Mouse (Mus musculus): ENCODE data around the gene Ap5s1. TPM values are rescaled to one million over a fixed set of nuclear protein-coding genes. Genes with fewer than 3 reads are reported as not detected.

The Ap5s1 gene
- total RNA-seq (2015) (13.6 and 14.0 TPM in 2 replicates), total RNA-seq (2017) (8.4 and 13.5 TPM in 2 replicates)

- no peak for ATAC-seq (ENCODE audit: poor library complexity, severe bottlenecking)
Measured at GRCm38 (mm10) chr2:131206778-131207177, at the start of gene Ap5s1. Ap5s1 (plus strand) TSS chr2:131207078.

- peak; percentile 19 for ATAC-seq (ENCODE audit: poor library complexity, severe bottlenecking)
Measured at GRCm38 (mm10) chr2:131159491-131159910, 47.4 kb upstream of the Ap5s1 start.

DNA sequence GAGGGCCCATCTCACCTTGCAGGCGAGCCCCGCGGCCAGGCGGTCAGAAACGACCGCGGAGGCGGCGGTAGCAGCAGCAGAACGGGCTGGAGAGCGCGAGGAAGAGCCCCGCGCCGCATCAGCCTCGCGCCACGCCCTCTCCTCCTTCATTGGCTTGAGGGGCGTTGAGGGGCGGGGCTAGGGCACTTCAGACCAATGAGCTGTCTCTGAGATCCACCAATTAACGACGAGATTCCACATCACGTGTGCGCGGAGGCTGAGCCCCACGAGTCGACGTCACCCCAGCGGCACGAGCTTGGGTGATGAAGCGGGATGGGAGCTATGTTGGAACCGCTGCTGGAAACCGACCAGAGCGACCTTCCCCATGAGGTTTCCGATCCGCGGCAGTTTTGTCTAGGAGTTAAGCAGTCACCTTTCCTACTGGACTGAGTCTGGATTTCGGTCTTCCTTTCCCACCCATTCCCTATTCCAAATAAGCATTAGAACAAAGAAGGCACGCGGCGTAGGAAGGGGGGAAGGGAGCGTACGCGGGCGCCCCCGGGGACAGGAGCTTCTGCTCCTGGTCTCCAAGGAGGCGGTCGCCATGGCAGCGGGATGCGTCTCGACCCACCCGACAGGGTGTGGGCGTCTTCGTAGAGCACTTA lies 46.8 kb upstream of the Ap5s1 start, which contains the start of gene 1700037H04Rik:
Gene 1700037H04Rik (minus strand): TSS at position 144 of the 644 bp plus-strand sequence.
- peak; percentile 93 for ATAC-seq (ENCODE audit: poor library complexity, severe bottlenecking)

- ATAC-seq (ENCODE audit: poor library complexity, severe bottlenecking): peak; percentile 2; the same call in 1 of the 2 replicates
Measured at GRCm38 (mm10) chr2:131160671-131161111, 46.2 kb upstream of the Ap5s1 start.

GRCm38 (mm10) chr2:131163924-131164323 lies 43.0 kb upstream of the Ap5s1 start:
- no peak for ATAC-seq (ENCODE audit: poor library complexity, severe bottlenecking)

- no peak for ATAC-seq (ENCODE audit: poor library complexity, severe bottlenecking)
Measured at GRCm38 (mm10) chr2:131166172-131166571, 40.7 kb upstream of the Ap5s1 start.

DNA sequence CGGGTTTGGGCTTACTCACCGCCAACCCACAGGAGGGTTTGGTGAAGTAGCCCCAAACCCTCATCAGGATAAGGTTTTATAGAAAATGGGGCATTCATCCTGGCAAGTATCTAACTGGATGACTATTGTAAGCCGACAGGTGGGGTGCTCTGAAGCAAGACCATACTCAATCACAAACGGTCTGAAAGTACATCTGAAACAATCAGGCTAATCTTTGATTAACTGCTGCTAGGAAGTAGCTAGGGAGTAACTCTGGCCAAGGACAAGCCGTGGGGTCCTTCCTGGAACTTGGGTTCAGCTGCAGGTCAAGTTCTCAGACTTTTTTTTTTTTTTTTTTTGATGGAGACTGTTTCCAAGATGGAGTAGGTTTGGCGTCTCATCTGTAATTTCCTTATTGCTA lies 38.9 kb upstream of the Ap5s1 start:
- no peak for ATAC-seq (ENCODE audit: poor library complexity, severe bottlenecking)

- ATAC-seq (ENCODE audit: poor library complexity, severe bottlenecking): no peak
Measured at GRCm38 (mm10) chr2:131168914-131169313, 38.0 kb upstream of the Ap5s1 start.

GRCm38 (mm10) chr2:131170936-131171335 lies 35.9 kb upstream of the Ap5s1 start:
- ATAC-seq (ENCODE audit: poor library complexity, severe bottlenecking): no peak

DNA sequence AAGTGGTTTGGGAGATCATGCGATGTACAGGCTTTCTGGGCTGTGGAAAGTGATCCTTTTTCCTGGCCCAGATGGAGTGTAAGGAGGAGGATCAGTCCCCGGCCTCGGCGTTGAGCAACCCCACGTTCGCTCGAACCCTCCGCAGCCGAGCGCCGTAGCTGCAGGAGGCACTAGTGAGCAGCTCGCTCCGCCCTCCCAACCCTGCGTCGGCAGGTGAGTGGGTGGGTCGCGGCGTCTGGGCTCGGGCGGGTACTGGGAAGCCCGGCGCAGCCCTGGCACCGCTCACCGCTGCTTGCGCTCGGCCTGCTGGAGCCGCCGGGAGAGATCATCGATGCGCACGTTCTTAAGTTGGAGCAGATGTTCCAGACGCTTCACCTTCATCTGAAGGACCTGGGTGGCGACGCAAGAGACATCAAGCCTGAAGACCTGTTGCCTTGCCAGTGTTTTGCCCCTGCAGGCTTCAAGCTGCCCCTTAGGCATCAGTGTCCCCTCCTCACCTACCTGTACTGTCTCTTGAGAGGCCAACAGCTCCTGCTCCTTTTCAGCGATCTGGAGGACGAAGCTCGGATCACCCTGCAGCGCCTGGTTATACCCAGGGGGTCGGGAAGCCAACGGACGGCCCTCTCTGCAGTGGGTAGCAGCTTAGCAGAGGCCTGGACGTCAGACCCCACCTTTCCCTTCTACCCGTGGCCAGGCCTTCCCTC lies 35.3 kb upstream of the Ap5s1 start:
- ATAC-seq (ENCODE audit: poor library complexity, severe bottlenecking): no peak

- no peak for ATAC-seq (ENCODE audit: poor library complexity, severe bottlenecking)
Measured at GRCm38 (mm10) chr2:131172322-131172721, 34.6 kb upstream of the Ap5s1 start.

DNA sequence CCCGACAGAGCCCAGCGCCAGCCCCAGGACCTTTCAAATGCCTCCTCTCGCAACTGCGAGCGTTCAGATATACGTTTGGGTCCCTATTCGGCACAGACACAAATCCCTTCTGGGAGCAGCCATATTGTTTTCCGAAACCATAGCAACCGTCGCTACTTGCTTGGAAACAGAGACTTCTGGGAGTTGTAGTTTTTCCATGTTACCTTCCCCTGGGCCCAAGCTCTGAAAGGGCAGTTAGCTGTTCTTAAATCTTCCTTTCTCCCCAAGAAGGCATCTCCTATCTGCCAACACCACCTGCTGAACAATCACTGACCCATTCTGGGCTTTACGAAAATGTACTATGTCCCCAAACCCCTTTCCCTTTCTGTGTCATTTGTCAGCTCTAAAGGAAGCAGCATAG lies 32.2 kb upstream of the Ap5s1 start:
- ATAC-seq (ENCODE audit: poor library complexity, severe bottlenecking): peak; percentile 74

GRCm38 (mm10) chr2:131175286-131175944 lies 31.5 kb upstream of the Ap5s1 start:
- ATAC-seq (ENCODE audit: poor library complexity, severe bottlenecking): no peak

DNA sequence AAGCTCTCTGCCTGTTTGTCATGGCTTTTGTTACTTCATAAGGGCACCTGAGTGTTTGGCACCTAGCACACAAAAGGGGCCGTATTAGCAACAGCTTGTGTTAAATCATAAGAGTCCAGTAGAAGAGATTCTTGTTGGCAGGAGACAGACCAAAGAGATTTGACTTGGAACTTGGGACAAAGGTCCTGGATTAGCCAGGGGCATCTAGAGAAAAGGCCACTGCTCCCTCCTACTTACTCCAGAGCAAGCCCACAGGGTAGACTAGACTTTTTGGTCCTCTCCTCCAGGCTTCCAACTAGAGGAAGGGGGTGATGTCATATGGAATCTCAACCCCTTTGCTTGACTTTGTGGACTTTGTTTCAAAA lies 31.0 kb upstream of the Ap5s1 start:
- ATAC-seq (ENCODE audit: poor library complexity, severe bottlenecking): no peak

GRCm38 (mm10) chr2:131176491-131176890 lies 30.4 kb upstream of the Ap5s1 start:
- ATAC-seq (ENCODE audit: poor library complexity, severe bottlenecking): no peak

DNA sequence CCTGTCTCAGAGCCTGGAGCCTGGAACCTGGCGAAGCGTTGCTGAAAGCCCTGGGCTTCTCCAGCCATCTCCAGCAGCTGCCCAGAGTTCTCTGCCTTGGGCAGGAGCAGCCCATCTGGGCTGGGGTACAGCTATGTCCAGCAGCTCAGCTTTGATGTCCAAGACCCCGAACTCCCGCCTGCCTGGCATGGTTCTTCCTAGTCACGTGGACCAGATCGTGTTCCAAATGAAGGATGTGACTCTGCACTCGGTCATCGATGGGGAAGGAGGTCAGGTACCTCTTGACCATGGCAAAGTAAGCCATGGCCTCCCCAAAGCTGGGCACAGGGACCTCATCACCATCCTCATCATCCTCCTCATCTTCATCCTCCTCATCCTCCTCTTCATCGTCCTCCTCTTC lies 28.9 kb upstream of the Ap5s1 start:
- no peak for ATAC-seq (ENCODE audit: poor library complexity, severe bottlenecking)

GRCm38 (mm10) chr2:131178828-131179245 lies 28.0 kb upstream of the Ap5s1 start:
- no peak for ATAC-seq (ENCODE audit: poor library complexity, severe bottlenecking)

DNA sequence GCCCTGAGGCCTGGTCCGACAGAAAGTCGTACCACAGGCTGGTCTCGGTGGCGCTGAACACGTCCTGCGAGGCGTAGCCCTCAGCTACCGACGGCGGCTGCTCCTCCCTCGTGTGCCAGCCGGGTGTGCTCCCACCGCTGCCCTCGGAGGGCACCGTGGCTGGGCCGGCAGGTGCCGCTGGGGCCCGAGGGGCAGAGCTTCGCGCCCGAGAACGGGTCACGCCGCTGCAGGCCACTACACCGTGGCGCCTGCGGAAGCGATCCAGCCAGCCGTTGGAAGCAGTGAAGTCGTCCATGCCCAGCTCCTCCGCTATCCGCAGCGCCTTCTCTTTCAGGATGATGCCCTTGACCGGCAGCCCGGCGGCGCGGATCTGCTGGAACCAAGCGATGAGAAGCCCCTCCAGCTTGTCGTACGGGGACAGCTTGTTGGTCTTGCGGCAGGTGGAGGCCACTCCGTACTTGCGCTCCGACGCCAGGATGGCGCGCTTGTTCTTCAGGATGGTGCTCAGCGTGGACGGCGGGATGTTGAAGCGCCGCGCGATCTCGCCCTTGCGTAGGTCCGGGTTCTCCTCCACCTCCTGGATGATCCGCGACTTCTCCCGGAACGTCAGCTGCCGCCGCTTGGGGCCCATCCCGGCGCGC lies 27.5 kb upstream of the Ap5s1 start:
- peak; percentile 41 for ATAC-seq (ENCODE audit: poor library complexity, severe bottlenecking)

DNA sequence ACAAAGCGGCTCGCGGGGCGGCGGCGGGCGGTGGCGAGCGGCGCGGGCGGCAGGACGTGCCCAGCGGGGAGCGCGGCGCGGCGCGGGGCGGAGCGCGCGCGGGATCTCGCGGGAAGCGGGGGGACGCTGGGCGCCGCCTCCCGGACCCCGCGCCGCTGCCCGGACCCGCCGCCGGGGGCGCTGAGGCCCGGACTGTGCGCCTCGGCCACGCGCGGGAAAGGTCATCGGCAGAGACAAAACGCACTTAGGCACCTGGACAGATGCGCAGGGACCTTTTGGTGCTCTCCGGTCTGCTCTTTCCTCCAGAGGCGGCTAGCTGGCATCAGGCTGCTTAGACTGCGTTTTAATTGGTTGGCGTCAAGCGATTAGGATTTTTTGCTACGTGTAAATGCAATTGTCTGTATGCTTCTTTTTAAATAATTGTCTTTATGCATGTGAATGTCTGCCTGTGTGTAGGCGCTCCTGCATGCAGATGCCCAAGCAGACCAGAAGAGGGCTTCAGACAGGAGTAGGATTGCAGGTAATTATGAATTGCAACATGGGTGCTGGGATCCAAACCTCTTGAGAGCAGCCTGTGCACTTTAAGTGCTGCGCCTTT lies 26.8 kb upstream of the Ap5s1 start, which contains the start of gene Cenpb:
Gene Cenpb (minus strand): TSS at position 78 of the 598 bp plus-strand sequence.
- peak; percentile 84 for ATAC-seq (ENCODE audit: poor library complexity, severe bottlenecking)

GRCm38 (mm10) chr2:131186343-131186742 lies 20.5 kb upstream of the Ap5s1 start:
- ATAC-seq (ENCODE audit: poor library complexity, severe bottlenecking): no peak
